Mouse (Mus musculus) splenic B cell, adult 2 months (primary cell): ENCODE measurements around the gene Chic1.

Experiments
- DNase-seq: peaks from one replicate; pipeline ENCODE4 v3.0.0-alpha.2; 2011; ENCODE audit warnings: low read depth, low spot score
- H3K27me3 ChIP-seq: 2 replicates; pipeline ENCODE4 v1.6.1; 2012; ENCODE audit warnings: mild to moderate bottlenecking, low read length, moderate library complexity, mixed read lengths; ENCODE audit not compliant: control insufficient read depth, poor library complexity, insufficient read depth, severe bottlenecking
- H3K36me3 ChIP-seq: 2 replicates; pipeline ENCODE4 v1.6.1; 2012; ENCODE audit warnings: mild to moderate bottlenecking, low read length, moderate library complexity, mixed read lengths; ENCODE audit not compliant: control insufficient read depth, poor library complexity, insufficient read depth, severe bottlenecking

Chic1 gene

DNA sequence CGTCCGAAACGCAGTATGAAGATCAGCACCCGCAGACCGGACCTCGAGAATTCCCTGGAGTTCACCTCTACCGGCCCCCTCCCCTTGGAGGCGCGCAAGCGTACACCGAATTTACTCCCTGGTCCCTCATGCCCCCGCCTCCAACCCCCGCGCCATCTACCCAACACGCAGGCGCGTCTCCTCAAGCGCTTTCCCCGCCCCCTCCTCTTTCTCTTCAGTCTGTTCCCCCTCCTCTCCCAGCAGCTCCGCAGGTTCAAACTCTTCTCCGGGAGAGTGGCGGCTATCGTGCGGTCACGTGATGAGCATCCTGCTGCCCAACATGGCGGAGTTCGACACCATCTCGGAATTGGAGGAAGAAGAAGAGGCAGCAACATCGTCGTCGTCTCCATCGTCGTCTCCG, at the start of gene Chic1:
Gene Chic1, plus strand, starts transcription at position 190 of the 400 bp plus-strand sequence.
- DNase-seq: peak; percentile 29
- Histone ChIP-seq H3K36me3 (no peaks in the 10 kb centered on the region), H3K27me3 (no peaks in the 10 kb centered on the region)

- Histone ChIP-seq H3K36me3 (no peaks in the 10 kb centered on the region), H3K27me3 (no peaks in the 10 kb centered on the region)
- DNase-seq: no peak
Observed at GRCm38 (mm10) chrX:103308262-103308661, 48.0 kb upstream of the Chic1 start.

- DNase-seq: no peak
- H3K36me3 ChIP-seq: no peaks in the 10 kb centered on the region
- no peaks in the 10 kb centered on the region for H3K27me3 ChIP-seq
Observed at GRCm38 (mm10) chrX:103311723-103312122, 44.6 kb upstream of the Chic1 start.

- Histone ChIP-seq H3K27me3 (no peaks in the 10 kb centered on the region), H3K36me3 (no peaks in the 10 kb centered on the region)
- DNase-seq: no peak
Observed at GRCm38 (mm10) chrX:103314146-103314545, 42.1 kb upstream of the Chic1 start.

DNA sequence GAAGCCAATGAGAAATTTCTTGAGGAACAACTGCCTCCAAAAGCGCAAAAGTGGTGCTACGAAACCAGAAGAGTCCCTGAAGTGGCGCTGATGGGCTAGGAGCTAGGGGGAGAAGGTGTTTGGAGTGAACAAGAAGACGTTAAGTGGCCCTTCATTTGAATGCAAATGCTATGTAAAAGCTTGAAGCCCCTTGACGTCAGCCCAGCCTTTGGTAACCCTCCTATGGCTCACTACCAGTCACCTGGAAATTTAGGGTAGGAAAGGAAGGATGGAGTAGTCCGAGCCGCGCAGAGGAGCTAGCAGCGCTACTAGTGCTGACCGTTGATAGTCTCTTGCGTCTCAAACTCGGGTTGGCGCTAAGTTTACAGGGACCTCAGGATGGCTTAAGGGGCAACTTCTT, 35.1 kb upstream of the Chic1 start, which contains the start of gene Cdx4:
Gene Cdx4, plus strand, starts transcription at position 253 of the 400 bp plus-strand sequence.
- DNase-seq: no peak
- Histone ChIP-seq H3K36me3 (no peaks in the 10 kb centered on the region), H3K27me3 (no peaks in the 10 kb centered on the region)

DNA sequence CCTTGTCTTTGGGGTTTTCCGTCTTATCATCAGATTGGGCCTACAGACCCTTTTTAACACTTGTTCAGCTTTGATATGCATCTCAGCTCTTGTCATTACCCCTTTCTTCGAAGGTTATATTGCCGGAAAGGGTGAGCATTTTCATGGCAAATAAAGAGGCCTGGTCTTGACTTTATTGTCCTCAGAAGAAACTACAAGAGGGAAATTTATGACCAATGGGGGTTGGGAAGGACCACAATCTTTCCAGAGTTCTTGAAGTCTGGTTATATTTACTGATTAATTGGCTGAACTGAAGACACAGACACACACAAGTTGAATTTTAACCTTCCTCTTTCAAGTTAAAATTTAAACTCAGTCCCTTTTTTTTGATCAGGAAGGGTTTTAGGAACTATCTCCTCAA, 30.4 kb upstream of the Chic1 start:
- Histone ChIP-seq H3K36me3 (no peaks in the 10 kb centered on the region), H3K27me3 (no peaks in the 10 kb centered on the region)
- DNase-seq: no peak

DNA sequence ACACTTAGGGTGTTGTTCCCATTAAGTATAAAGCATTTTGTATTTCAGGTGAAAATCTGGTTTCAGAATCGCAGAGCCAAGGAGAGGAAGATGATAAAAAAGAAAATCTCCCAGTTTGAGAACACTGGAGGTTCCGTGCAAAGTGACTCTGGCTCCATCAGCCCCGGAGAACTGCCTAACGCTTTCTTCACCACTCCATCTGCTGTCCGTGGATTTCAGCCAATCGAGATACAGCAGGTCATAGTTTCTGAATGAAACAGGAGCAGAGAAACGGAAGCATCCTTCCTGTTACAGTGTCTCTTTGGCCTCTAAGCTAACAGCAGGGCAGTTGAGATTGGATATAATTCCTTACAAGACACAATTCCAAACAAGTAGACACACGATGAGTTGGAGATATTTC, 26.9 kb upstream of the Chic1 start:
- H3K27me3 ChIP-seq: no peaks in the 10 kb centered on the region
- no peak for DNase-seq
- no peaks in the 10 kb centered on the region for H3K36me3 ChIP-seq

GRCm38 (mm10) chrX:103331125-103331858, 25.0 kb upstream of the Chic1 start:
- Histone ChIP-seq H3K27me3 (no peaks in the 10 kb centered on the region), H3K36me3 (no peaks in the 10 kb centered on the region)
- no peak for DNase-seq

DNA sequence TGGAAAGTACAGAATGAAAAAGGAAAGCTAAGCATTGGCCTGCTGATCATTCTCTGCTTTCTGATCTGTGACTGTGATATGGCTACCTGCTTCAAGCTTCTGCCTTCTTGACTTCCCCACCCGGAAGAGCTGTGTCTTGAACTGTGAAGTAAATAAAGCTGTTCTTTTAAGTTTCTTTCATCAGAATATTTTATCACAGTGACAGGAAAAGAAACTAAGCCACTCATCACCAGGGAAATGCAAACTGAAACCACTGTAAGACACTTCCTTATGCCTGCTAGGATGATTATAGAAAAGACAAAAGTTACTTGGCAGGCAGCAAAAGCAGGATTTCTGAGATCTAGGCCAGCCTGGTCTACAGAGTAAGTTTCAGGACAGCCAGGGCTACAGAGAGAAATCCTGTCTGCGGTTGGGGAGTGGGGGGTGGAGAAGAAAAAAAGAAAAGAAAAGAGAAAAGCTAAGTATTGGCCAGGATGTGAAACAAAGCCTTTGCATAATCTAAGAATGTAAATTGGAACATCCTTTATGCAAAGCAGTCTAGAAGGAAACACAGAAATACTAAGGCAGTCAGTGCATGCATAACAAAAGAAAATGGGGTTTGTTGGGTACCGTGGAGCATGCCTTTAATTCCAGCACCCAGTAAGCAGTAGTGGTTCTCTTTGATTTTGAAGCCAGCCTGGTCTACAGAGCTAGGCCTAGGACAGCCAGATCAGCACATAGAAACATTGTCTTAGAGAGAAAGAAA, 14.7 kb upstream of the Chic1 start:
- Histone ChIP-seq H3K36me3 (no peaks in the 10 kb centered on the region), H3K27me3 (no peaks in the 10 kb centered on the region)
- DNase-seq: peak; percentile 15

- no peaks in the 10 kb centered on the region for H3K36me3 ChIP-seq
- DNase-seq: no peak
- no peaks in the 10 kb centered on the region for H3K27me3 ChIP-seq
Observed at GRCm38 (mm10) chrX:103355784-103356183, 492 bp upstream of the Chic1 start.

DNA sequence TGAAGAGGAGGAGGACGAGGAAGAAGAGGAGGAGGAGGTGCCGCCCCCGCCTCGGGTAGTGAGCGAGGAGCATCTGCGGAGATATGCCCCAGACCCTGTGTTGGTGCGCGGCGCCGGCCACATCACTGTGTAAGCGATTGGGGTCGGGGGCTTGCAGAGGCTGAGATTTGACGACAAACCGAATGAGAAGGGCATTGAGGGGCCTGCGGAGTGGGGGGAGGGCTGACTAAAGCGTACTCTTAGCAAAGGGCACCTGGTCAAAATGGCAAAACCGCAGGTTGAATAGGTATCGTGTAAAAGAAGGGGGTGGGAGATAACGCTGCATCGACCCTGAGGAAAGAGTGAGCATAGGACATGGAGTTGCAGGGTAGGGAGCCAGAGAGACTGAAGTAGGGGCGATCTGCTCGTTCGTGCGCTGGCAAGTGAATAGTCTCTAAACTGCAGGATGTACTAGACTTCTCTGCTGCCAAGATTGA, 523 bp downstream of the Chic1 start:
- Histone ChIP-seq H3K27me3 (no peaks in the 10 kb centered on the region), H3K36me3 (no peaks in the 10 kb centered on the region)
- peak; percentile 1 for DNase-seq

GRCm38 (mm10) chrX:103366201-103366600, 9.9 kb downstream of the Chic1 start:
- Histone ChIP-seq H3K36me3 (no peaks in the 10 kb centered on the region), H3K27me3 (no peaks in the 10 kb centered on the region)
- DNase-seq: no peak

- DNase-seq: no peak
- no peaks in the 10 kb centered on the region for H3K36me3 ChIP-seq
- H3K27me3 ChIP-seq: no peaks in the 10 kb centered on the region
Observed at GRCm38 (mm10) chrX:103368650-103369049, 12.4 kb downstream of the Chic1 start.

GRCm38 (mm10) chrX:103371221-103371620, 14.9 kb downstream of the Chic1 start:
- Histone ChIP-seq H3K36me3 (no peaks in the 10 kb centered on the region), H3K27me3 (no peaks in the 10 kb centered on the region)
- DNase-seq: peak; percentile 12

DNA sequence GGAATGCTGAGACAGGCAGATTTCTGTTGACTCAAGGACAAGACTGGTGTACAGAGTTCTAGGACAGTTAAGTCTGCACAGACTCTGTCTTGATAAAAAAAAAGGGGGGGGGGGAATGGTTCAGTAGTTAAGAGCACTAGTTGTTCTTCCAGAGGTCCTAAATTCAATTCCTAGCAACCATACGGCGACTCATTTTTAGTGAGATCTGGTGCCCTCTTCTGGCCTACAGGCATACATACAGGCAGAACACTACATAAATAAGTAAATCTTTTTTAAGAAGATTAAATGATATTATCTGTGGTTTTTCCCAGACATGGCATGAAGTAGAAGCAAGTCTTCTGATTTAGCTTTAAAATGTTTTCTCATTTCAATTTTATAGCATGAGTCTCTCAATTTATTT, 15.4 kb downstream of the Chic1 start:
- Histone ChIP-seq H3K27me3 (no peaks in the 10 kb centered on the region), H3K36me3 (no peaks in the 10 kb centered on the region)
- DNase-seq: peak; percentile 43
